Mouse (Mus musculus) kidney, adult 11 months (tissue): ENCODE results near the gene Agxt.

Experiments
- DNase-seq: peaks from one replicate; pipeline ENCODE4 v3.0.0; 2022

The Agxt gene

GRCm38 (mm10) chr1:93150907-93151661, 16.0 kb downstream of the Agxt start:
- DNase-seq, result no peak

GRCm38 (mm10) chr1:93157566-93157965, 22.5 kb downstream of the Agxt start:
- DNase-seq, result peak; percentile 60

DNA sequence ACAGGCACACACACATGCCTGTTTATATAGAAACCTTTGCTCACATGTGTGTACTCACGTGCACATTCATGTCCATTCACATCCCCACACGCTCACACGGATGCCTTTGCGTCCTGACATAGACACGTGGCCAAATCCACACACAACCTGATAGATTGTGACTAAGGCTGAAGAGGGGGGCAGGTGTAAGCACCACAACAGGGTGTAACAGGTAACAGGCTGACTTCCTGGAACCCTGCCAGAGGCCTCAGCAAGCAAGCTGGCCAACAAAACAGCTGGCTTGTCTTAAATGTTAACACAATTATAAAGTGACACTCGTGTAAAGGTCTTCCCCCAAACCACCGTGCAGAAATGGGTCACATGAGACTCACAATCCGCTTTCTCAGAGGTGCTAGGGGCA, 23.9 kb downstream of the Agxt start:
- DNase-seq, result peak; percentile 20

DNA sequence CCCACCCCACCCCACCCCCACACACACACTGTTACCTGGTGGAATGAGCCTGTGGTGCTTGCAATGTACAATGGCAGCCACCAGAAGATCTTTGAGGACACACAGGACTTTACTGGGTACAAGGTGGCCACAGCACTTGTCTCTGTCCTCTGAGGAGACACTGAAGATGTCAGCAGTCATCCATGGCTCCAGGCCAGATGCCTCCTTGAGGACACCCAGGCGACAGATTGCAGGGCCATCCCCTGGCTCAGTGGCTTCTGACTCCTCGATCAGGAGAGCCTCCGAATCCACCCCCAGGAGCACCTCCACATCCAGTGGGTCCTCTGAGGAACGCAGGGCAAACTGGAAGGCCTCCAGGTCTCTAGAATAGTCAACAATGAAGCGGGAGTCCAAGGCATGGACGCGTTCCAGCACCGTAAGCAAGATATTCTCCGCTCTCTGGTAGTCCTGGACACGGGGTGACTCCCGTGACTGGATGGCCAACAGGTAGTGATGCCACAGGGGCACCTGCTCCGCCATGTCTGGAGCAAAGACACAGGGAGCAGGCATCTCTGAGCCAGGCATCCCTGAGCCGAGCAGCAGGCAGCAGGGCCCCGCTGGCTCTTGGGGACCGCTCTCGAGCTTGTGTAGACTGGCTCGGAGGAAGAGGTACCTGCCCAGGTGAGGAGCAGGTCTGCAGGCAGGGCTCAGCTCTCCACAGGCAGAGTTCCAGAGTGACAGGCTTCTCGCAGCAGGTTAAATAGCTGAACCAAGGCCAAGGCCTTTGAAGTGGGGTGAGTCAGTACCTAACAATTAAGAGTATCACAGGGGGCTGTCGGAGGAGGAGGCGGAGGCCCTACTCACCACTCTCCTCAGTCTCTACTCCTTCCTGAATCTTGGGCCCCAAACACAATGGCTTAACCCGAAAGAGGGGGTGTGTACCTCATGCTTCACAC, 24.8 kb downstream of the Agxt start:
- DNase-seq, result peak; percentile 24

DNA sequence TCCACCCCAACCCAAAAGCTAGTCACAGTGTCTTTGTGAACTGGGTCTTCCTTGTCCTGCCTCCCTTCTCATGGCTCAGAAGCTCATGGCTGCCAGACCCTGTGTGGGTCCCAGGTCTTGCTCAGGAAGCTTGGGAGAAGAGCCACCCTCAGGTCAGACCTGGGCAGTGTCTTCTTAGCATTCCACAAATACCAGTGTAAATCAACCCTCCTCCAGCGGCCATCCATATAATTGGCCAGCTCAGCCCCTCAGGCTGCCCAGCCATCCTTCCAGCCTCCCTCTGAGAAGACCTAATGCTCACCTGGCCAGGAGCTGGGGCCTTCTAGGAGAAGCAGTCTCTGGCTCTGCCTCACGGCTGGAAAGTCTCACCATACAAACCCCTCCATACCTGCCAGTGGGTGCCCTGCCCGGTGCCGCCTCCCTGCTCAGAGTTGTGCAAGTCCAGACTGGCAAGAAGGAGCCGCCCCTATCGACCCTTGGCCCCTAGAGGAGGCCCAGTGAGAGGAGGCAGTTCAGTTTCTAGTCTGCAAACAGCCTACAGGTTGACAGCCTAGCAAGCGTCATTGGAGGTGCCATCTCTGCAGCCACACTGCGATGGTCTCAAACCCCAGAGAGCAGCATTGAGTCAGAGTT, 25.6 kb downstream of the Agxt start, which contains the start of gene 2310007B03Rik:
TSS of gene 2310007B03Rik (minus strand) at position 448 of the 633 bp plus-strand sequence.
- peak; percentile 74 for DNase-seq

DNA sequence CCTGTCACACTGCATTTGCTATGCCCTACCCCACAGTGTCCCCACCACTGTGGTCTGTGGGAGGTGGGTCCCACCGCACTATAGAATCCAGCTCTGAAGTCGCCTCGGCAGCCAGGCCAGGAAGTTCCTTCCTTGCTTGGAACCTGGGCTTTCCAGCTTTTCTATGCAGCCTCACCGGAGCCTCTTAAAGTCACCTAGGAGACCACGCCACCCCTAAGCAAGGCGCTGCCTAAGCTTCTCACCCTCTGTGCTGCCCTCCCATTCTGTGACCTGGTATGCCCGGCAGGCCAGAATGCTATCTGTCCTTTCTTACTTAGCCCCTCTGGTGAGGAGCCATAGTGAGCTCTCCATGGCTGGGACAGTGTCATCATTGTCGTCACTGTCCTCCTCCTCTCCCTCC, 26.3 kb downstream of the Agxt start:
- no peak for DNase-seq

- no peak for DNase-seq
Measured at GRCm38 (mm10) chr1:93161921-93162320, 26.9 kb downstream of the Agxt start.

- DNase-seq, result no peak
Measured at GRCm38 (mm10) chr1:93162588-93162987, 27.5 kb downstream of the Agxt start.

- no peak for DNase-seq
Measured at GRCm38 (mm10) chr1:93165447-93165846, 30.4 kb downstream of the Agxt start.

GRCm38 (mm10) chr1:93166346-93167079, 31.5 kb downstream of the Agxt start:
- DNase-seq, result no peak

GRCm38 (mm10) chr1:93168295-93168775, 33.3 kb downstream of the Agxt start, which contains the start of gene Crocc2:
Crocc2 (plus strand) TSS chr1:93168725.
- no peak for DNase-seq

- DNase-seq, result no peak
Measured at GRCm38 (mm10) chr1:93173665-93174064, 38.6 kb downstream of the Agxt start.

DNA sequence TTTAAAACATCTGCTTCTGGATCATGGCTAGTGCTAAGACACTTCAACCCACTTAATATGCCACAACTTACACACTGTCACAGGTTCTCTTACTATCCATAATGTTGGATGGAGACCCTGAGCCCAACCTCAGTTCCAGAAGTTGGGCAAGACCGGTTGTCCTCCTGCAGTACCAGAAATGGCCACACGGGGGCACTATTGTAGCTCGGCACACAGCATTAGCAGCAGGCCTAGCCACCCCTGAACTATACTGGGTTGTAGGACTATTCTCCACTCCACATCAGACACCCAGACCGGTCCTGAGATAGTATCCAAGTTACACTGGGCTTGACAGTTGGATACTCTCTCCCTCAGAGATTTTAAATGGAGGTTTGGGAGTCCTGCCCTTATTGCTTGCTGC, 39.4 kb downstream of the Agxt start:
- DNase-seq, result peak; percentile 43

GRCm38 (mm10) chr1:93175849-93176248, 40.8 kb downstream of the Agxt start:
- no peak for DNase-seq

- peak; percentile 23 for DNase-seq
Measured at GRCm38 (mm10) chr1:93176525-93177332, 41.7 kb downstream of the Agxt start.

- DNase-seq, result no peak
Measured at GRCm38 (mm10) chr1:93182281-93182680, 47.2 kb downstream of the Agxt start.

GRCm38 (mm10) chr1:93184071-93184828, 49.2 kb downstream of the Agxt start:
- no peak for DNase-seq

DNA sequence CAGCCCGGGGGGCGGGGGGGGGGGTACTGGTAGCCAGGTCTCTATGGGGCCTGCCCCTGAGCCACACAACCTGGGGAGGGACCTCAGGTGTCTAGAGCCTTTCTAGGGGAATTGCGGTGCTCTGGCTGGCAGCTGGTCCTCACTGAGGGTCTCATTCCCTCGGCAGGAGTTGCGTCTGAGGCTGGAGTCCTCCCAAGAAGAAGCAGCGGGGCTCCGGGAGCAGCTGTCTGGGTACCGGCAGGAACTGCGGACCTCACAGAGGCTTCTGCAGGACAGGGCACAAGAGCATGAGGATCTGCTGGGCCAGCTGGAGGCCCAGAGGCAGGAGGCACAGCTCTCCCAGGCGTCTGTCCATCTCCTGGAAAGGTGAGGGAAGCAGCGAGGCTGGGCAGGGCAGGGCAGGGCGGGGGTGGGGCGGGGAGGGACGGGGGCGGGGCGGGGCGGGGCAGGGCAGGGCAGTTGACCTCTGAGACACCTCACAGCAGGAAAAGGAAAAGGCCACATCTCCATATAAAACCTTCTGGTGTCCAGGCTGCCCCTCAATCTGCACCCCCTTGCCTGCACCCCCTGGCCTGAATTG, 55.8 kb downstream of the Agxt start:
- no peak for DNase-seq

DNA sequence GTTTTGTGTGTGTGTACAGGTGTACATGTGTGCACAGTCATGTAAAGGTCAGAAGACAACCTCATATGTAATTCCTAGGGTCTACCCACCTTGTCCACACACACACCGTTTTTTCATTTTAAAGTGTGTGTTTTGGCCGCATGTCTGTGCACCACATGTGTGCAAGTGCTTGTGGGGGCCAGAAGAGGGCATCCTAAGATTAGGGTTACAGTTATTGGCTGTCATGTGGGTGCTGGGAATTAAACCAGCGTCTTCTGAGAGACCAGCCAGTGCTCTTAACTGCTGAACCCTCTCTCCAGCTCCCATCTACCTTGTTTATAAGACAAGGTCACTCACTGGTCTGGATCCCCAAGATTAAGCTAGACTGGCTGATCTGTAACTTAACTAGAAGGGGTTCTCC, 59.9 kb downstream of the Agxt start:
- DNase-seq, result no peak
